Mouse (Mus musculus) midbrain, embryonic 14.5 days (tissue): Measurements from ENCODE around the gene Agfg2. TPM values are rescaled to one million over a fixed set of nuclear protein-coding genes. Genes with fewer than 3 reads are reported as not detected.

Source experiments
- ATAC-seq: fragments of 200-750 bp; cut with Nextera tagmentation; 2 replicates; pipeline ENCODE4 v1.8.0; 2017; ENCODE audit warnings: moderate number of reproducible peaks, moderate library complexity; ENCODE audit not compliant: low FRiP score, low TSS enrichment
- DNase-seq: peaks from one replicate; pipeline ENCODE4 v3.0.0-alpha.2; 2015
- H3K27ac ChIP-seq: fragments of 300-500 bp; sonication (generic); replicated peaks from 2 replicates; pipeline ENCODE4 v1.5.1; 2014; ENCODE audit warnings: mild to moderate bottlenecking, low read depth, low read length, moderate library complexity
- H3K27me3 ChIP-seq: fragments of 300-500 bp; sonication (generic); 2 replicates; pipeline ENCODE4 v1.6.1; 2014; ENCODE audit warnings: low read length, control low read depth, mixed read lengths; ENCODE audit not compliant: control insufficient read depth, insufficient read depth
- H3K36me3 ChIP-seq: fragments of 300-500 bp; sonication (generic); 2 replicates; pipeline ENCODE4 v1.6.1; 2014; ENCODE audit warnings: low read length, control low read depth; ENCODE audit not compliant: control insufficient read depth, insufficient read depth
- H3K4me1 ChIP-seq: fragments of 300-500 bp; sonication (generic); 2 replicates; pipeline ENCODE4 v1.6.1; 2014; ENCODE audit warnings: mild to moderate bottlenecking, antibody characterized with exemption, low read length, control low read depth; ENCODE audit not compliant: control insufficient read depth, insufficient read depth
- H3K4me2 ChIP-seq: fragments of 300-500 bp; sonication (generic); 2 replicates; pipeline ENCODE4 v1.6.1; 2014; ENCODE audit warnings: mild to moderate bottlenecking, low read length, moderate library complexity
- H3K4me3 ChIP-seq: fragments of 300-500 bp; sonication (generic); replicated peaks from 2 replicates; pipeline ENCODE4 v1.5.1; 2014; ENCODE audit warnings: low read depth, low read length
- H3K9ac ChIP-seq: fragments of 300-500 bp; sonication (generic); replicated peaks from 2 replicates; pipeline ENCODE4 v1.6.1; 2014; ENCODE audit warnings: mild to moderate bottlenecking, low read length, moderate library complexity
- H3K9me3 ChIP-seq: fragments of 300-500 bp; sonication (generic); 2 replicates; pipeline ENCODE4 v1.6.1; 2016; ENCODE audit warnings: low read length, control low read depth, mixed read lengths; ENCODE audit not compliant: control insufficient read depth
- WGBS: fragments of 180-500 bp; shearing (Covaris S2); extraction: QIAGEN DNeasy Blood & Tissue Kit; methylation state at CpG from one replicate; pipeline ENCODE4 v1.1.7; 2014; 5-methylcytosine and 5-hydroxymethylcytosine counted together
- polyA plus RNA-seq: library from polyadenylated mRNA; unstranded; fragments of >200 nt; fragmentation: Nextera tagmentation; extraction: Ambion mirVana; gene quantifications from 2 replicates; pipeline ENCODE4 v1.2.1, GENCODE M21; 2014

Agfg2 gene
- polyA plus RNA-seq, 1 experiment from 2014 or later: 10.3 TPM

DNA sequence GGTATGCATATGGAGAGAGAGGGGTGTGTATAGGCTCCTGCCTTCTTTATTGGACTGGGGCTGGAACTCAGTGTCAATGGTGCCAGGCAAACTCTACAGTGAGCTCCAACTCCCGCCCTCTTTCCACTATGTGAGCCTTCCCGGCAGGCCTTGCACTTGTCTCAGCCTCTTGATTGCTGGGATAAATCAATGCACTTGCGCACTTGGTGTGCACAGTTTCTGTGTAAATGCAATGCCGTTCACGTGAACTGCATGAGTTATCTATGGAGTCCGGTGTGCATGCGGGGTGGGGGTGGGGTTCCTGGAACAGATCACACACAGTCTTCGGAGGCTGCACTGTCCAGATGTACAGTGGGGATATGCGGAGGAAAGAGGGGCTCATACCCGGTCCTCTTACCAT, 31.2 kb downstream of the Agfg2 start:
- Histone ChIP-seq H3K9me3 (no peaks in the 10 kb centered on the region), H3K36me3 (peaks cover 27% of the 10 kb centered on the region), H3K4me3 (no peak overlapping the region), H3K27ac (no peak overlapping the region), H3K27me3 (no peaks in the 10 kb centered on the region), H3K4me1 (peaks cover 14% of the 10 kb centered on the region), H3K4me2 (no peak overlapping the region), H3K9ac (no peak overlapping the region)
- ATAC-seq (no peak), DNase-seq (no peak)
- WGBS: 95% methylated on average over 10 of the region's 10 CpGs

DNA sequence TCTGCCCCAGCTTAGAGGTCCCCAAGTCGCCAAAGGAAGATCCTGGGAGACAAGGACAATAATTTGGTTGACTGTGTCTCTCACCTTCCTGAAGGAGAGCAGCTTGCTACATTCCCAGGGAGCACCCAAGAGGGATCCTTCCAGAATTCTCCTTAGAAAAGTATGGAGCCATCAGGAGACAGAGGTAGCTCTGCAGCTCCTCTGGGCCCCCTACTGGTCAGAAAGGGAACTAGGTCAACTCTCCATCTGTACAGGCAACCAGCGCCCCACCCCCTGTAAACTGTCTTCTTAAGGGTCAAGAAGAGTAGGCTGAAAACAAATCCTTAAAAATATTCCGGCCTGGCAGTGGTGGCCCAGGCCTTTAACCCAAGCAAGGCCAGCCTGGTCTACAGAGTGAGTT, 32.1 kb downstream of the Agfg2 start:
- H3K9ac ChIP-seq: no peak overlapping the region

DNA sequence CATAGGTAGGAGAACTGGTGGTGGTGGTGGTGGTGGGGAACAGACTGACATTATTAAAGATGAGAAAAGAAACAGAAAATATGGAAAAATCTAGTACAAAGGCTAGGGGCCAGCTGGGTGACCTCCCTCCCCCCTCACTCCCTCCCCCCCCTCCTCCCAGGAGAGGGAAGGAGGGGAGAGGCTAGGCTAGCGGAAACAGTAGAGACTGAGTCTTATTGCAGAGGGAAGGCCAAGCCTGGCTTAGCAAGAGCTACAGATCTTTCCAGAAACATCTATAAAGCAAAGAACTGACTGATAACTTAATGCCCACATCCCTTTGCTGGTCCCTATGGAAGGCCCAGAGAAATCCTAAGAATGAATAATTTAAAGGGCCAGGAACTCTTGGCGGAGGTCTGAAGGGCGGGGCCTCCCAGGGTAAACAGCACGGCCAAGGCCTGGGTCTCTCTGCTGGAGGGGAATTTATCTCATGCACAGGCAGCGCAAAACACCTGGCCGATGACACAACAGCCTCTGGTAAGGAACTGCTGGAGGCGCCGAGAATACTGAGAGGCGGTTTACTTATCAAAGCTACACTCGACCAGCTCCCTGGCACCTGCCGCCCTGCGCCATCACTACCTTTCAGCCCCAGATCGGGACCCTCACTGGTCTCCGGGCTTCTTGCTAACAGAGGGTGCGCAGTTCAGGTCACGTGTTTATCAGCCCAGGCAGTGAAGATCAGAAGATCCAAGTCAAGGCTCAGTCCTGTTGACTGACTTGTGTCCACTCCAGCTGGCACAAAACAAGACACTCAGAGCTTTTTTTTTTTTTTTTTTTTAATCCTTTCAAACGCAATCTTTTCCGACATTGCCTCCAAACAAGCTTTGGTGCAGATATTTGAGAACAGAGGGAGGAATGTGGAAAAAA, 34.6 kb downstream of the Agfg2 start:
- Histone ChIP-seq H3K4me1 (peaks cover 14% of the 10 kb centered on the region), H3K4me2 (peak overlapping the region; percentile 38), H3K36me3 (peaks cover 26% of the 10 kb centered on the region), H3K9me3 (no peaks in the 10 kb centered on the region), H3K4me3 (no peak overlapping the region), H3K27me3 (peaks cover 16% of the 10 kb centered on the region), H3K27ac (0 out of 2 replicates have a peak overlapping the region, but pooled peaks have one; percentile 32), H3K9ac (no peak overlapping the region)
- DNase-seq (peak; percentile 39), ATAC-seq (no peak)
- 14% methylated on average over 18 of the region's 18 CpGs for WGBS

More for the DNA sequence above, 32.1 kb downstream of the Agfg2 start:
- DNase-seq: peak; percentile 87
- Histone ChIP-seq H3K4me1 (peaks cover 14% of the 10 kb centered on the region), H3K4me3 (no peak overlapping the region), H3K36me3 (peaks cover 27% of the 10 kb centered on the region), H3K4me2 (no peak overlapping the region), H3K27me3 (no peaks in the 10 kb centered on the region), H3K9me3 (no peaks in the 10 kb centered on the region), H3K27ac (no peak overlapping the region)
- 30% methylated on average over 3 of the region's 3 CpGs for WGBS
- no peak for ATAC-seq

DNA sequence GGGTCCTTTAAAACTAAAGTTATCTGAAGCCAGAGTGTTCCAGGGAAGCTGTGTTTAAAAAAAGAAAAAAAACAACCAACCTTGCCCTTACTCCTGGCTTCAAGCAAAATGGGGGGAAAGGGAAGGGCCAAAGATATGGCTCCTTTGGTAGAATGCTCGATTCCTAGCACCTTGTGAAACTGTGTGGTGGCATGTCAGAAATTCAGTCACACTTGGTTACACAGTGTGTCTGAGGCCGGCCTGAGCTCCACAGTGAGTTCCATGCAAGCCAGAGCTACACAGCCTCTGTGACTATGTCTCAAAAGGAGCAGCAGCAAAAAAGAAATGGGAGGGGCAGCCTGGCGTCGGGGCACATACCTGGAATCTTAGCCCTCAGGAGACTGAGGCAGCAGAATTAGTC, 35.3 kb downstream of the Agfg2 start:
- H3K9ac ChIP-seq: no peak overlapping the region
- WGBS: 14% methylated on average over 4 of the region's 4 CpGs
- no peak overlapping the region for H3K4me3 ChIP-seq
- no peaks in the 10 kb centered on the region for H3K9me3 ChIP-seq
- peaks cover 24% of the 10 kb centered on the region for H3K36me3 ChIP-seq
- ATAC-seq (no peak), DNase-seq (no peak)
- peaks cover 21% of the 10 kb centered on the region for H3K27me3 ChIP-seq
- H3K4me2 ChIP-seq: no peak overlapping the region
- H3K4me1 ChIP-seq: peaks cover 14% of the 10 kb centered on the region
- H3K27ac ChIP-seq: 0 out of 2 replicates have a peak overlapping the region, but pooled peaks have one; percentile 32

DNA sequence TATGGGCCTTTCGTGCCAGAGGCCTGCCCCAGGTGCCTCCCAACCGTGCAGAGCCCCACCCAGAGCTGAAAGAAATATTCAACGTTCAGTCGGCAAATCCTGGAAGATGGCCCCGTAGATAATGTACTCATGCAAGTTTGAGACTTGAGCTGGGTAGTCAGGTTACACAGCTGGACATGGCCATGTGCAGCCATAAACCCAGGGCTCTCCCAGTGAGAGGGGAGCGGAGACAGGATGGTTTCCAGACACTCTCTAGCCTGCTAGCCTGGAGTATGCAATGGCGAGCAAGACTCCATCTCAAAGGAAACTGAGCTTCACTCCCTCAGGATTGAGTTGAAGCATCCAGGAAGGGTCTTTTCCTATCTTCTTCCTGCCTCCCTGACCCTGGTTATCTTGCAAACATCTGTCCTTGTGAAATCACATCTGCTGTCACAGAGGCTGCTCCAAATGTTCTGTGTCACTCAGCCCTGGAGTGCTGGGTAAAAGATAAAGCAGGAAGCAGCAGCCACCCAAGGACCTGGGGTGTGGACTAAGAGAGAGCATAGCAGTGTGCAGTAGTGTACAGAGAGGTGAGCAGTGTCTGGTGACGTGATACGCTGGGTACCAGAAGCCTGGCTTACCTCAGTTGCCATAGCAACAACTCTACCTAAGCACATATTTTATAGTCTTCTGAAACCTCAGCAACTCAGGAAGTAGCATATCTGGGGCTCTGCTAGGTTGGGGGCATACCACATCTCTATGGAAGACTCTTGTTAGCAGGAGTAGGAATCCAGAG, 36.5 kb downstream of the Agfg2 start:
- Histone ChIP-seq H3K9ac (no peak overlapping the region), H3K4me3 (no peak overlapping the region), H3K27ac (no peak overlapping the region), H3K36me3 (peaks cover 12% of the 10 kb centered on the region), H3K9me3 (no peaks in the 10 kb centered on the region), H3K27me3 (peaks cover 29% of the 10 kb centered on the region), H3K4me2 (no peak overlapping the region), H3K4me1 (peaks cover 14% of the 10 kb centered on the region)
- peak; percentile 68 for DNase-seq
- no peak for ATAC-seq
- WGBS: 79% methylated on average over 9 of the region's 9 CpGs

DNA sequence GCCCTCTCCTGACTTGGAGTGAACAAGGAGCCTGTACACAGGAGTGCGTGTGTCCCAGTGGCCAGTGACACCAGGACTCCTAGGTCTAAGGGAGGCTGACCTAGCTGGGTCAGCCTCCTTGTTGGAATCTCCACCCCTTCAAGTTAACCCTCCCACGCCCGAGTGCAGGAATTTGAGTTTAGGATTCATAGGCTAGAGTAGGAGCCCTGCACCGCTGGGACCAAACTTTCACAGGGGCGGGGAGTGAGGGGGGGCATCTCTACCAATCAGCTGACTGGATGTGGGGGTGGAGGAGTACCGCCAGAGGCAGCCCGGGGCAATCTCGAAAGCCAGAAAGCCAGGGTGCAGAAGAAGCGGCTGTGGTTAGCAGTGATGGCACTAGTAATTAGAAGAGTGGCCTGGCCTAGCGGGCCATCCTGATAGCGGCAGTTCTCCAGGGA, 38.9 kb downstream of the Agfg2 start, which contains the start of gene Irs3:
Irs3 (minus strand) TSS at position 63 of the 440 bp plus-strand sequence.
- WGBS: 18% methylated on average over 11 of the region's 11 CpGs
- Histone ChIP-seq H3K27me3 (peaks cover 29% of the 10 kb centered on the region), H3K4me1 (peaks cover 14% of the 10 kb centered on the region), H3K27ac (no peak within 1 kb of the TSS), H3K4me2 (peak within 1 kb of the TSS; percentile 38), H3K4me3 (peak within 1 kb of the TSS; percentile 19), H3K36me3 (peaks cover 21% of the 10 kb centered on the region), H3K9me3 (no peaks in the 10 kb centered on the region), H3K9ac (no peak within 1 kb of the TSS)
- DNase-seq (no peak), ATAC-seq (no peak)

DNA sequence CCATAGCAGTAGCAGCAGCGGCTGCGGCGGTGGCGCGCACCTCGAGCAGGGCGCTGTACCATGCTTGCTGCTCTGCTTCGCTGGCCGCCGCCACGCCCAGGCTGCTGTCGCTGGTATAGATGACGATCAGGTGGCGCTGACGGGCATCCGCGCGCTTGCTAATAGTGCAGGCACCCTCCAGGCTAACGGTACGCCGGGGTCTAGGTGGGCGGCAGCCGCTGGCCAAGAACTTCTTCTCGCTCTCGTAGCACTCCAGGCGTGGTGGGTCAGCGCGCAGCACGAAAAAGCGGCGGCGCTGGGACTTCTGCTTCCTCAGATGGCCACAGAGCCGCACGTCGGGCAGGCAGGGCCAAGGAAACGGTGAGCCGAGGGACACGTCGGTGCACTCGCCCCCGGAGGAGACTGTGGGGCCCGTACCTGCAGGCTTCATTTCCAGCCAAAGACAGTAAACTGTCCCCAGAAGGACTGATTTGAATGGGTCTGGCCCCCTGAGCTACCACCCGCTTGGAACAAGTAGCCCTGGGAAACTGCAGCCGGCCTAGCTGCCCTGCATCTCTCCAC, 39.4 kb downstream of the Agfg2 start:
- peaks cover 26% of the 10 kb centered on the region for H3K36me3 ChIP-seq
- H3K9ac ChIP-seq: no peak overlapping the region
- DNase-seq (peak; percentile 56), ATAC-seq (no peak)
- H3K9me3 ChIP-seq: no peaks in the 10 kb centered on the region
- no peak overlapping the region for H3K27ac ChIP-seq
- peak overlapping the region; percentile 19 for H3K4me3 ChIP-seq
- WGBS: 2% methylated on average over 44 of the region's 44 CpGs
- peaks cover 10% of the 10 kb centered on the region for H3K4me1 ChIP-seq
- peak overlapping the region; percentile 38 for H3K4me2 ChIP-seq
- peaks cover 29% of the 10 kb centered on the region for H3K27me3 ChIP-seq

DNA sequence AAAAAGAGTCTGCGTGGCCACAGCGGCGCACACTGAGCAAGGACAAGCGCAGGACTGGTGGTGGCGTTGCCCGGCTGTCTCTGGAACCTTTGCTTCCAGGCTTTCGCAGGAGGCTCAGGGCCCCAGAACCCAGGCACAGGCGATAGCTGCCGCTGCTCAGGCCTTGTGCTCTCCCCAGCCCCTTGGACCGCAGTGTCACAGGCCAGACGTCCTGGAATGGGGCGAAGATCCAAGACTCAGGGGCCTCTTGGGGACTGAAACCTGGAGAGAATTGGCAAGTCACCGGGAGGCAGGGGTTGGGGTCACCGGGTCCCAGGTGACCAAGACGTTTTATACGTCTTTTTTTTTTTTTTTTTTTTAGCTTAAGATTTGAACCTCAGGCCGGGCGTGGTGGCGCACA, 40.0 kb downstream of the Agfg2 start:
- Histone ChIP-seq H3K9ac (no peak overlapping the region; the same call in 1 of the 2 replicates), H3K36me3 (peaks cover 33% of the 10 kb centered on the region), H3K4me2 (no peak overlapping the region), H3K27ac (no peak overlapping the region), H3K4me3 (no peak overlapping the region), H3K27me3 (peaks cover 29% of the 10 kb centered on the region), H3K4me1 (peaks cover 3% of the 10 kb centered on the region), H3K9me3 (no peaks in the 10 kb centered on the region)
- 32% methylated on average over 19 of the region's 19 CpGs for WGBS
- DNase-seq: no peak
- ATAC-seq: no peak
